Mouse (Mus musculus): ENCODE data around the gene Xirp2.

The Xirp2 gene

GRCm38 (mm10) chr2:67565480-67566331 lies 119.9 kb downstream of the Xirp2 start, which contains the start of gene B3galt1:
B3galt1 (plus strand) TSS chr2:67565871.
- peak; percentile 93 to 96 for DNase-seq

GRCm38 (mm10) chr2:67566566-67566965 lies 120.8 kb downstream of the Xirp2 start:
- peak in 1 of 2 experiments; percentile 16 for DNase-seq

GRCm38 (mm10) chr2:67567141-67567680 lies 121.4 kb downstream of the Xirp2 start:
- DNase-seq, result peak; percentile 31 to 35

Measured in cerebellum, postnatal 14 days (tissue).